Mouse (Mus musculus): ENCODE measurements around the gene Akp3. TPM values are rescaled to one million over a fixed set of nuclear protein-coding genes. Genes with fewer than 3 reads are reported as not detected.

Gene Akp3
- polyA plus RNA-seq, 1 experiment: not detected

DNA sequence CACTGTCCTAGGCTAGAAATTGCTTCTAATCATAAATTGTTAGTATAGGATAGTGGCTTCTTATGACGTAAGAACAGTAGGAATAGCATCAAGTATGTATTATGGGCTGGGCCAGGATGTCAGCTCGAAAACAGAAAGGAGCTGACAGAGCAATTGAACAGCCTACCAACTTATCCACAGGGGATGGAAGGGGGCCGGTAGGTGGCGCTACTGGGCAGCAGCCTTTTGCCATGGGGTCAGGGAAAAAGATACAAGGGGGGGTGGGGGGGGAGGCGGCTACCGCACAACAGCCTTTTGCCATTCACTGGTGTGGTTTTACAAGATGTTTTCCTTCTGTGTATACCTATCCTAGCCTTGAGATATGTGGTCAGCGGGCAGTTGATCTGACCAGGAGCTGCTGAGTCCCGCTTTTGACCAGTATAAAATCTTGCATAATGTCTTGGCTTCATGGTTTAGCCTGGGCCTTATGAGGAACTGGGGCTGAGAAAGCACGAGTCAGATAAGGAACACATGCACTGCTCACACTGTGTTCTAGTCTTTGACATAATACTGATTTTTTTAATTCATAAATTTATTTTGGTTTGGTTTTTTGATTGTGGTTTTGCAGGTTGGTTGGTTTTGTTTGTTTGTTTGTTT, 12.9 kb upstream of the Akp3 start:
- Histone ChIP-seq H3K27ac (ENCODE audit: insufficient read depth, low read length) (no peak overlapping the region), H3K9ac (ENCODE audit: low read depth, poor library complexity, severe bottlenecking) (no peak overlapping the region), H3K9me3 (replicated peaks; ENCODE audit: control insufficient read depth, insufficient read depth, low read length, poor library complexity, severe bottlenecking) (no peaks in the 10 kb centered on the region), H3K36me3 (ENCODE audit: control insufficient read depth, insufficient read depth, low read length, poor library complexity, severe bottlenecking) (no peaks in the 10 kb centered on the region), H3K4me3 (ENCODE audit: low read depth, low read length) (no peak overlapping the region), H3K27me3 (ENCODE audit: control insufficient read depth, insufficient read depth, low read length, poor library complexity, severe bottlenecking) (no peaks in the 10 kb centered on the region; the same call in 1 of the 2 replicates), H3K4me1 (ENCODE audit: control insufficient read depth, insufficient read depth, low read length) (no peaks in the 10 kb centered on the region)
- TF ChIP-seq POLR2A (IDR thresholded peaks at IDR 0.05; ENCODE audit: insufficient read depth, low read length): no peak
- TF ChIP-seq CTCF (IDR thresholded peaks at IDR 0.05; ENCODE audit: low read depth, low read length): peak; percentile 59
- no peak for TF ChIP-seq EP300 (IDR thresholded peaks at IDR 0.05; ENCODE audit: insufficient read depth, low read depth, low read length)

DNA sequence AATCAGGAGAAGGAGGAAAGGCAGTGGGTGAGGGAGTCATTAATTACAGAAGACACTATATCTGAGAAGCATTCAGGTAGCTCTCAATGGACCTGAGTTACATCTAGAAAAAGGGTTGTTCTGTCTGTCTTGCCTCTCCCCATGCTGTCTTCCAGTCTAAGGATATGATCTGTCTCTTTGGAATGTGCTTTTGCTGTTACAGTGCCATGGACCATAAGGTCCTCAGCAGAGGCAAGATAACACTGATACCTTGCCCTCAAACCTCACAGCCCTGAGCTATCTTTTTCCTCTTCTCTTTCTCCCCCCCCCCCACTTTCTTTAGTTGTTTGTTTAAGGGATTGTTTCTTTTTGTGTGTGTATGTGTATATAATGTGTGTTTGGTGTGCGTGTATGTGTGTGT, 10.0 kb upstream of the Akp3 start:
- Histone ChIP-seq H3K4me1 (ENCODE audit: control insufficient read depth, insufficient read depth, low read length) (no peaks in the 10 kb centered on the region), H3K9me3 (replicated peaks; ENCODE audit: control insufficient read depth, insufficient read depth, low read length, poor library complexity, severe bottlenecking) (no peaks in the 10 kb centered on the region), H3K36me3 (ENCODE audit: control insufficient read depth, insufficient read depth, low read length, poor library complexity, severe bottlenecking) (no peaks in the 10 kb centered on the region), H3K27me3 (ENCODE audit: control insufficient read depth, insufficient read depth, low read length, poor library complexity, severe bottlenecking) (no peaks in the 10 kb centered on the region; the same call in 1 of the 2 replicates), H3K4me3 (ENCODE audit: low read depth, low read length) (no peak overlapping the region), H3K27ac (ENCODE audit: insufficient read depth, low read length) (no peak overlapping the region), H3K9ac (ENCODE audit: low read depth, poor library complexity, severe bottlenecking) (no peak overlapping the region)
- TF ChIP-seq POLR2A (IDR thresholded peaks at IDR 0.05; ENCODE audit: insufficient read depth, low read length): no peak
- no peak for TF ChIP-seq CTCF (IDR thresholded peaks at IDR 0.05; ENCODE audit: low read depth, low read length)
- TF ChIP-seq EP300 (IDR thresholded peaks at IDR 0.05; ENCODE audit: insufficient read depth, low read depth, low read length): no peak

DNA sequence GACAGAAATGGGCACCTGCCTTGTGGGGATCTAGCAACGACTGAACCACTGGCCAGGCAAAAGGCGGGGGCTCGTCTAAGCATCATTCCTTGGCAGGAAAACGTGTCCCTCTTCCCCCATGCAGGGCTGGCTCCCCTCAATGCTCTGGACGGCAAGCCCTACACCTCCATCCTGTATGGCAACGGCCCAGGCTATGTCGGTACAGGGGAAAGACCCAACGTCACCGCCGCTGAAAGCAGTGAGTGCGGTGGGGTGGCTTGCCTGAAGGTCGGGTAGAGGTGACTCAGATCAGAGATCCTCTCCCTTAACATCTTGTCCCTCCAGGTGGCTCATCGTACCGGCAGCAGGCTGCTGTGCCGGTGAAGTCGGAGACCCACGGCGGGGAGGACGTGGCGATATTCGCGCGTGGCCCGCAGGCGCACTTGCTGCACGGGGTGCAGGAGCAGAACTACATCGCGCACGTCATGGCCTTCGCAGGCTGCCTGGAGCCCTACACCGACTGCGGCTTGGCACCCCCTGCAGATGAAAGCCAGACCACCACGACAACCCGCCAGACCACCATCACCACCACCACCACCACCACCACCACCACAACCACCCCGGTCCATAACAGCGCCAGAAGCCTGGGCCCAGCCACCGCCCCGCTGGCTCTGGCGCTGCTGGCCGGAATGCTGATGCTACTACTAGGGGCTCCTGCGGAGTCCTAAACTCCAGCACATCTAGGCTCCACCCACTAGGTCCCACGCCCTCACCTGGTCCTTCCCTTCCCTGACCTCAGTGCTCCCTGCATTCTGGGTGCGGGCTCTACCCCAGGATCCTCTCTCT, 2.6 kb downstream of the Akp3 start:
- Histone ChIP-seq H3K4me3 (ENCODE audit: low read depth, low read length) (peak overlapping the region; percentile 30), H3K9me3 (replicated peaks; ENCODE audit: control insufficient read depth, insufficient read depth, low read length, poor library complexity, severe bottlenecking) (no peaks in the 10 kb centered on the region; the same call in 1 of the 2 replicates), H3K36me3 (ENCODE audit: control insufficient read depth, insufficient read depth, low read length, poor library complexity, severe bottlenecking) (no peaks in the 10 kb centered on the region), H3K4me1 (ENCODE audit: control insufficient read depth, insufficient read depth, low read length) (no peaks in the 10 kb centered on the region), H3K27ac (ENCODE audit: insufficient read depth, low read length) (no peak overlapping the region), H3K27me3 (ENCODE audit: control insufficient read depth, insufficient read depth, low read length, poor library complexity, severe bottlenecking) (no peaks in the 10 kb centered on the region), H3K9ac (ENCODE audit: low read depth, poor library complexity, severe bottlenecking) (no peak overlapping the region)
- TF ChIP-seq EP300 (IDR thresholded peaks at IDR 0.05; ENCODE audit: insufficient read depth, low read depth, low read length) (no peak), POLR2A (IDR thresholded peaks at IDR 0.05; ENCODE audit: insufficient read depth, low read length) (no peak)

DNA sequence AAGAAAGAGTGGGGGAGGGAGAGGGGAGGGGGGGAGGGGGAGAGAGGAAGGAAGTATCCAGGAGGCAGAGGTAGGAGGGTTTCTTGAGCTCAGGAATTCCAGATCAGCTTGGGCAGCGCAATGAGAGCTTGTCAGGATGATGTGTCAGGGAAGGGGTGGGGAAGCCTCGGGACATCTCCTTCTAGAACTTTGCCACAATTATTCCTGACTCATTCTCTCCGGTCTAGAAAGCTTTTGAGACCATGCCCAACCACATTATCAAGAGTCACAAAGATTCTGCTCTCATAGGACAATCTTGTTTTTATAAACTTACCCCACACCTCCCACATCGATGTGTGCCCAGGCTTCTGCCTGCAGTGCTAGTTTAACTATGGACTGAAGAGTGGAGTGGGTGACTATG, 7.0 kb downstream of the Akp3 start:
- H3K4me3 ChIP-seq (ENCODE audit: low read depth, low read length): no peak overlapping the region
- H3K27ac ChIP-seq (ENCODE audit: insufficient read depth, low read length): no peak overlapping the region
- no peaks in the 10 kb centered on the region for H3K36me3 ChIP-seq (ENCODE audit: control insufficient read depth, insufficient read depth, low read length, poor library complexity, severe bottlenecking)
- H3K9ac ChIP-seq (ENCODE audit: low read depth, poor library complexity, severe bottlenecking): no peak overlapping the region
- H3K4me1 ChIP-seq (ENCODE audit: control insufficient read depth, insufficient read depth, low read length): no peaks in the 10 kb centered on the region
- no peak for TF ChIP-seq EP300 (IDR thresholded peaks at IDR 0.05; ENCODE audit: insufficient read depth, low read depth, low read length)
- no peak for TF ChIP-seq POLR2A (IDR thresholded peaks at IDR 0.05; ENCODE audit: insufficient read depth, low read length)
- no peak for TF ChIP-seq CTCF (IDR thresholded peaks at IDR 0.05; ENCODE audit: low read depth, low read length)
- H3K9me3 ChIP-seq (replicated peaks; ENCODE audit: control insufficient read depth, insufficient read depth, low read length, poor library complexity, severe bottlenecking): no peaks in the 10 kb centered on the region; the same call in 1 of the 2 replicates
- H3K27me3 ChIP-seq (ENCODE audit: control insufficient read depth, insufficient read depth, low read length, poor library complexity, severe bottlenecking): no peaks in the 10 kb centered on the region

DNA sequence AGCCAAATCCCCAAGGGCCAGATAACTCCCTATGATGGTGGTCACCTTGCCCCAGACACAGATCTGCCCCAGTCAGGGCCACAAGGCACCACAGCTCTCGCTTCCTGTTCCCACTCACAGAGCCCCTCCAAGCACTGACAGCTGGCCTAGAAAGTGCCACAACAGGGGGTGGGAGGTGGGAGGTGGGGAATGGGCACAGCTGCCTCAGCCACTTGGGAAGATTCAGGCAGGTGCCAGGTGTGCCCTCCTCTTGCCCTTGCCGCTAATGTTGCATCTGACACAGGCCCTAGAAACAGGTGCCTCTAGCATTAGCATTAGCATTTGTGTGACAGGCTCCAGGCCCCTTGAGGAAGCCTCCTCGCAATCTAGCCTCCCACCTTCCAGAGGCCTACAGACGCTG, 16.8 kb downstream of the Akp3 start:
- no peak overlapping the region for H3K27ac ChIP-seq (ENCODE audit: insufficient read depth, low read length)
- no peak for TF ChIP-seq POLR2A (IDR thresholded peaks at IDR 0.05; ENCODE audit: insufficient read depth, low read length)
- no peak for TF ChIP-seq EP300 (IDR thresholded peaks at IDR 0.05; ENCODE audit: insufficient read depth, low read depth, low read length)
- no peak for TF ChIP-seq CTCF (IDR thresholded peaks at IDR 0.05; ENCODE audit: low read depth, low read length)
- peaks cover 7% of the 10 kb centered on the region for H3K9me3 ChIP-seq (replicated peaks; ENCODE audit: control insufficient read depth, insufficient read depth, low read length, poor library complexity, severe bottlenecking)
- H3K27me3 ChIP-seq (ENCODE audit: control insufficient read depth, insufficient read depth, low read length, poor library complexity, severe bottlenecking): no peaks in the 10 kb centered on the region; the same call in 1 of the 2 replicates
- H3K9ac ChIP-seq (ENCODE audit: low read depth, poor library complexity, severe bottlenecking): no peak overlapping the region
- no peaks in the 10 kb centered on the region for H3K4me1 ChIP-seq (ENCODE audit: control insufficient read depth, insufficient read depth, low read length)
- no peaks in the 10 kb centered on the region for H3K36me3 ChIP-seq (ENCODE audit: control insufficient read depth, insufficient read depth, low read length, poor library complexity, severe bottlenecking)
- H3K4me3 ChIP-seq (ENCODE audit: low read depth, low read length): no peak overlapping the region

DNA sequence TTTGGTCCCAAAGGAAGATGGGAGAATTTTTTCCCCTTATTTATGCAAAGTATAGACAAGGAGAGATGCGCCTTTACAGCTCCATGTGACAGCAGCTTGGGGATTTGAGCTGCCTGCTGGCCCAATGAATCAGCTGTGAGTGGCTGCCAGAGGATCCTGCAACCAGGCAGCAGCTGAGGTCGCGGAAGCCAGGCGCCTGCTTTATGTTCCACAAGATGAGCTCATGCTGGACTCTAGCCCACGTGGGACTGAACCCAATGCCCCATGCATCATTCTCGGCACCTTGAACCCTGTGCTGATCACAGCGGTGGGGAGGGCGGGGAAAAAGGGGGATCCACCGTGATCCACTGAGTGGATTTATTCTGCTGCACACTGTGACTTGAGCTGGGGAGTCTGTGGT, 17.7 kb downstream of the Akp3 start:
- no peaks in the 10 kb centered on the region for H3K4me1 ChIP-seq (ENCODE audit: control insufficient read depth, insufficient read depth, low read length)
- no peak for TF ChIP-seq EP300 (IDR thresholded peaks at IDR 0.05; ENCODE audit: insufficient read depth, low read depth, low read length)
- no peak for TF ChIP-seq POLR2A (IDR thresholded peaks at IDR 0.05; ENCODE audit: insufficient read depth, low read length)
- no peak for TF ChIP-seq CTCF (IDR thresholded peaks at IDR 0.05; ENCODE audit: low read depth, low read length)
- H3K36me3 ChIP-seq (ENCODE audit: control insufficient read depth, insufficient read depth, low read length, poor library complexity, severe bottlenecking): no peaks in the 10 kb centered on the region
- H3K9ac ChIP-seq (ENCODE audit: low read depth, poor library complexity, severe bottlenecking): no peak overlapping the region
- H3K27ac ChIP-seq (ENCODE audit: insufficient read depth, low read length): no peak overlapping the region
- H3K9me3 ChIP-seq (replicated peaks; ENCODE audit: control insufficient read depth, insufficient read depth, low read length, poor library complexity, severe bottlenecking): peaks cover 7% of the 10 kb centered on the region
- no peak overlapping the region for H3K4me3 ChIP-seq (ENCODE audit: low read depth, low read length)
- no peaks in the 10 kb centered on the region; the same call in 1 of the 2 replicates for H3K27me3 ChIP-seq (ENCODE audit: control insufficient read depth, insufficient read depth, low read length, poor library complexity, severe bottlenecking)
